Mouse (Mus musculus) cortical plate, adult 2 months (tissue): Measurements from ENCODE around the gene Lsm2.

Source experiments
- CTCF ChIP-seq: fragments of 200-500 bp; IDR thresholded peaks from 2 replicates; pipeline ENCODE4 v1.5.1; 2011; ENCODE audit warnings: mild to moderate bottlenecking, control low read depth, low read length; ENCODE audit not compliant: insufficient read depth; ENCODE audit errors: extremely low read depth
- POLR2A ChIP-seq: fragments of 200-500 bp; IDR thresholded peaks from 2 replicates; pipeline ENCODE4 v1.6.1; 2011; ENCODE audit warnings: mild to moderate bottlenecking, low read length, control low read depth; ENCODE audit not compliant: insufficient read depth; ENCODE audit errors: extremely low read depth

GRCm38 (mm10) chr17:34975581-34976492 is 5.8 kb upstream of the Lsm2 start:
- no peak for TF ChIP-seq CTCF
- TF ChIP-seq POLR2A: no peak
